Mouse (Mus musculus) G1E (cell line): ENCODE results near the gene Cisd1.

Experiments
- CTCF ChIP-seq: IDR thresholded peaks from 2 replicates; pipeline ENCODE4 v1.5.1; 2012; ENCODE audit warnings: low read depth, low read length, inconsistent platforms, mixed read lengths
- GATA1 ChIP-seq: IDR thresholded peaks from 2 replicates; pipeline ENCODE4 v1.6.1; 2012; ENCODE audit warnings: borderline replicate concordance, low read length, inconsistent platforms, mixed read lengths
- GATA2 ChIP-seq: IDR thresholded peaks from 2 replicates; pipeline ENCODE4 v1.6.1; 2012; ENCODE audit warnings: low read depth, low read length, inconsistent platforms, borderline replicate concordance
- POLR2AphosphoS5 ChIP-seq: IDR thresholded peaks from 2 replicates; pipeline ENCODE4 v1.6.1; 2012; ENCODE audit warnings: low read depth, low read length, inconsistent platforms; ENCODE audit not compliant: insufficient replicate concordance
- TAL1 ChIP-seq: conservative IDR thresholded peaks from 2 replicates; pipeline ENCODE4 v1.6.1; 2012; ENCODE audit warnings: low read depth, low read length, inconsistent platforms, mixed read lengths

GRCm38 (mm10) chr10:71337733-71338132 lies 7.0 kb downstream of the Cisd1 start:
- TF ChIP-seq CTCF (no peak), GATA1 (no peak), POLR2AphosphoS5 (no peak), TAL1 (no peak), GATA2 (no peak)
